9 mouse cellular contexts compared by ENCODE assay signal in the genomic region with DNA sequence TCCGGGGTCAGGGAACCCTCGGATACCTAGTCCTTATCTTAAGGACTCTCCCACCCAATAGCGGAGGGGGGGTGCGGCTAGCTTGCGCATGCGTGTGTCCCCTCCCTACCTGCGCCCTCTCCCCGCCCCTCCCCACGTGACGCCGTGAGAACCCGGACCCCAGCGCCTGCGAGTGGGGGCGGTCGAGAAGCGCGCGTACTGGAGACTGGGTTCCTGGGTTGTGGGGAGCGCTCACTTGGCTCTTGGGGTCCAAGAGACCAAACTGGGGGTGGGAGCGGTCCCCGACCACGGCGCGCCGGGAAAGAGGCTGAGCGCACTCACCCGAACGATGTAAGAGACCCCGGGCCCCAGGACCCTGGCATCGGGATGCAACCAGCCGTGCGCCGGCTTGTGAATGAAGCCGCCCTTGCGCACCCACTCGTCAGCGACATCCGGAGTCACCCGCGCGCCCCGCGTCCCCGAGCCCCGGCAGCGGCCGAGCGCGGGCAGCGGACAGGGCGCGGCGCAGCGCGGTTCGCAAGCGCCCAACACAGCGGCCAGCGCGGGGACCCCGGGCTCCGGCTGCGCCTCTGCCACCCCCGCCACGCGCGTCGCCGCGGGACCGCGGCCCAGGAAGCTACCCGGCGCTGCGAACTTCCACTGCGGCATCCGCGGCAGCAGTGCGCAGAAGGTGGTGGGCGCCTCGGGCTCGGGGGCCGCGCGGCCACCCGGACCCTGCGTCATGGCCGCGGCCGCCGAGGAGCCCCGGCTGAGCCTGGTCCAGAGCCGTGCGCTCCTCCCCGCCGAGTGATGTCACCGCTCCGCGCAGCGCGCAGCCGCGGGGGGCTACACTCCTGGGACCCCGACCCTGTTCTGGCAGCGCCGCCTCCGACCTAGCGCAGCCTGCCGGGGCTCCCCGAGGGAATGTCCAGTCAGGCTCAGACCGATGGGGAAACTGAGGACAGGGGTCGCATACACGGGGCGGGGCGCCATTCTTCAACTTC. TPM values are rescaled to one million over a fixed set of nuclear protein-coding genes. Genes with fewer than 3 reads are reported as not detected.
DNase-seq lines count a peak whose midpoint lies in the region; ATAC-seq and TF ChIP-seq lines count a peak whose summit lies in the region.
"Had no signal": no experiment of that assay in that cellular context is flagged by ENCODE, and none has a peak within 500 bp of the region (broad histone marks: within the 10 kb centered on the region; RNA-seq: fewer than 3 reads in every experiment).

TSS of gene Shc2 (minus strand) at position 791 of the 983 bp plus-strand sequence.

- peak; percentile 68; the same call in 1 of the 2 replicates for TF ChIP-seq POLR2A in cerebellum, adult 2 months (IDR thresholded peaks at IDR 0.05; ENCODE audit: borderline replicate concordance, insufficient read depth, low read length)

- no peaks in the 10 kb centered on the region for H3K27me3 ChIP-seq in cerebellum, adult 2 months (ENCODE audit: control insufficient read depth, insufficient read depth, low read length)
- H3K27me3 ChIP-seq in hindbrain, embryonic 15.5 days: no peaks in the 10 kb centered on the region
- peaks cover 37% of the 10 kb centered on the region for H3K27me3 ChIP-seq in limb, embryonic 13.5 days
- peaks cover 7% of the 10 kb centered on the region; the same call in 1 of the 2 replicates for H3K27me3 ChIP-seq in neural tube, embryonic 15.5 days (replicated peaks)

- peak; percentile 44 for DNase-seq in gastrocnemius, adult 18-20 months (ENCODE audit: low spot score)
- DNase-seq in gastrocnemius, postnatal 4 days (ENCODE audit: low spot score in 2 of 2): no peak
- DNase-seq in cerebellum, adult 2 months: peak; percentile 85 to 86

- H3K9me3 ChIP-seq in hindbrain, embryonic 15.5 days: no peaks in the 10 kb centered on the region
- H3K9me3 ChIP-seq in limb, embryonic 13.5 days: no peaks in the 10 kb centered on the region
- no peaks in the 10 kb centered on the region for H3K9me3 ChIP-seq in neural tube, embryonic 15.5 days (replicated peaks)

- ATAC-seq in frontal cortex, adult (ENCODE audit: low TSS enrichment): peak; percentile 53
- peak; percentile 88 for ATAC-seq in hindbrain, embryonic 15.5 days (ENCODE audit: low FRiP score, low read depth)
- ATAC-seq in limb, embryonic 13.5 days (ENCODE audit: low FRiP score, low read depth): peak; percentile 83
- ATAC-seq in neural tube, embryonic 15.5 days (ENCODE audit: low FRiP score): peak; percentile 92
- ATAC-seq in megakaryocyte-erythroid progenitor cell, adult 5-6 weeks (replicated peaks; ENCODE audit: low FRiP score, low TSS enrichment, poor library complexity, severe bottlenecking): no peak

- peaks cover 12% of the 10 kb centered on the region for H3K4me1 ChIP-seq in cerebellum, adult 2 months (ENCODE audit: control insufficient read depth, insufficient read depth, low read length)
- peaks cover 33% of the 10 kb centered on the region for H3K4me1 ChIP-seq in hindbrain, embryonic 15.5 days (replicated peaks)
- H3K4me1 ChIP-seq in limb, embryonic 13.5 days: peaks cover 22% of the 10 kb centered on the region
- peaks cover 35% of the 10 kb centered on the region for H3K4me1 ChIP-seq in neural tube, embryonic 15.5 days

- no peaks in the 10 kb centered on the region for H3K36me3 ChIP-seq in hindbrain, embryonic 15.5 days
- no peaks in the 10 kb centered on the region for H3K36me3 ChIP-seq in limb, embryonic 13.5 days
- H3K36me3 ChIP-seq in neural tube, embryonic 15.5 days: no peaks in the 10 kb centered on the region

- TF ChIP-seq CTCF in cerebellum, adult 2 months (IDR thresholded peaks at IDR 0.05; ENCODE audit: borderline replicate concordance, insufficient read depth, low read depth, low read length): no peak

- H3K9ac ChIP-seq in hindbrain, embryonic 15.5 days: peak within 1 kb of the TSS; percentile 78
- H3K9ac ChIP-seq in limb, embryonic 13.5 days: peak within 1 kb of the TSS; percentile 85
- peak within 1 kb of the TSS; percentile 95 for H3K9ac ChIP-seq in neural tube, embryonic 15.5 days (replicated peaks)

- H3K4me3 ChIP-seq in cerebellum, adult 2 months (replicated peaks; ENCODE audit: insufficient read depth, low read depth, low read length): peak within 1 kb of the TSS; percentile 81
- peak within 1 kb of the TSS; percentile 76 for H3K4me3 ChIP-seq in hindbrain, embryonic 15.5 days
- peak within 1 kb of the TSS; percentile 90 for H3K4me3 ChIP-seq in limb, embryonic 13.5 days
- H3K4me3 ChIP-seq in neural tube, embryonic 15.5 days (replicated peaks): peak within 1 kb of the TSS; percentile 80

- peak within 1 kb of the TSS; percentile 90 for H3K27ac ChIP-seq in cerebellum, adult 2 months (ENCODE audit: insufficient read depth, low read length)
- peak within 1 kb of the TSS; percentile 94 for H3K27ac ChIP-seq in hindbrain, embryonic 15.5 days (replicated peaks)
- H3K27ac ChIP-seq in limb, embryonic 13.5 days: peak within 1 kb of the TSS; percentile 58; the same call in 1 of the 2 replicates
- H3K27ac ChIP-seq in neural tube, embryonic 15.5 days (replicated peaks): peak within 1 kb of the TSS; percentile 95

- under 1% methylated on average over 111 of the region's 116 CpGs for WGBS in cerebellum, adult 2 months
- under 1% methylated on average over 101 of the region's 116 CpGs for WGBS in hindbrain, embryonic 15.5 days
- WGBS in limb, embryonic 13.5 days: under 1% methylated on average over 105 of the region's 116 CpGs
- WGBS in neural tube, embryonic 15.5 days: under 1% methylated on average over 98 of the region's 116 CpGs

- H3K4me2 ChIP-seq in hindbrain, embryonic 15.5 days: peak within 1 kb of the TSS; percentile 93
- peak within 1 kb of the TSS; percentile 93 for H3K4me2 ChIP-seq in limb, embryonic 13.5 days (replicated peaks)
- H3K4me2 ChIP-seq in neural tube, embryonic 15.5 days: peak within 1 kb of the TSS; percentile 79

RNA-seq across cellular contexts. Expression of gene Shc2, which starts in this region (rescaled TPM):
- 10 to 100 TPM in 1 of 2 experiments, 1 to 10 TPM in 1; 7.5 to 10.0 TPM for total RNA-seq in gastrocnemius, adult 18-20 months (2021)
- 1 to 10 TPM; 5.8 to 5.9 TPM for total RNA-seq in gastrocnemius, postnatal 4 days (2021)
- 30.2 and 31.2 TPM in 2 replicates for polyA plus RNA-seq in cerebellum, adult 2 months (2012; rRNA removed)
- 28.1 and 28.5 TPM in 2 replicates for polyA plus RNA-seq in hindbrain, embryonic 15.5 days (2015; fragmentation: Nextera tagmentation; extraction: Ambion mirVana)
- 11.3 and 11.9 TPM in 2 replicates for polyA plus RNA-seq in limb, embryonic 13.5 days (2015; fragmentation: Nextera tagmentation; extraction: Ambion mirVana)
- 24.7 and 28.9 TPM in 2 replicates for polyA plus RNA-seq in neural tube, embryonic 15.5 days (2015; fragmentation: Nextera tagmentation; extraction: Ambion mirVana)
- total RNA-seq in megakaryocyte-erythroid progenitor cell, adult 5-6 weeks (2014; fragmentation: Nextera tagmentation): not detected in 2 replicates
- not detected in 2 replicates for total RNA-seq in megakaryocyte-erythroid progenitor cell, adult 5-6 weeks (2017)
- total RNA-seq: hematopoietic stem cell, adult 5-6 weeks had no signal

Comparison
In these comparisons a context has a peak if more than half of its experiments do, and no peak if none do; other contexts are left out.
1. RNA of gene Shc2 (total RNA-seq): 7.5 to 10.0 TPM in gastrocnemius, adult 18-20 months and 5.8 to 5.9 TPM in gastrocnemius, postnatal 4 days; not detected in megakaryocyte-erythroid progenitor cell, adult 5-6 weeks; every median in the first group is over 4 times any median in the second.
2. DNase-seq: peak in gastrocnemius, adult 18-20 months (single experiment) and cerebellum, adult 2 months (2 of 2); none in gastrocnemius, postnatal 4 days (0 of 2).
3. Peak in every context shown above with its lines, with median percentiles within 50 percentile points of each other: H3K27ac ChIP-seq, H3K4me3 ChIP-seq, H3K4me2 ChIP-seq and H3K9ac ChIP-seq.